Mouse (Mus musculus): ENCODE results near the gene Wbp2nl. TPM values are rescaled to one million over a fixed set of nuclear protein-coding genes. Genes with fewer than 3 reads are reported as not detected.

Wbp2nl gene
- polyA plus RNA-seq, 1 experiment = not detected

DNA sequence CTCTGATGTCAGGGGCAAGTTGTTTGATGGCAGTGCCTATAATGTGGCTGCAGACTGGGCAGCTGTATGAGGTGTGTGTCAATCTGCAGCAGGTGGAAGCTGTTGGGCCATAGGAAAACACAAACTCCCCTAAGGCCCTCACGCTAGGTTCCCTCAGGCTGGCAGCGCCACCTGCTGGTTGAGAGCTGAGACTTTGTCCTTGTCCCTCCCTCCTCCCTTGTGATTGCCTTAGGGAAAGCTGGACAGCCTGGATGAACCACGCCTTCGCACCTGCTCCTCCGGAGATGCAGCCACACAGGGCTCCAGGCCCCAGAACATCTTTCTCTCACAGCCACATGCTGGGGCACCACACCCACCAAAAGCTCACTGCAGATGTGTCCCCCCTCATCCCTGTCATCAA, 27.6 kb upstream of the Wbp2nl start:
- no peak overlapping the region for H3K27ac ChIP-seq (ENCODE audit: insufficient read depth, low read depth, low read length)
- peaks cover 14% of the 10 kb centered on the region for H3K4me1 ChIP-seq (ENCODE audit: control insufficient read depth, insufficient read depth, low read length)
- WGBS = 0% methylated on average over 5 of the region's 5 CpGs
- TF ChIP-seq POLR2A (IDR thresholded peaks at IDR 0.05; ENCODE audit: insufficient read depth, low read depth, low read length) = no peak
- peak; percentile 71 for TF ChIP-seq CTCF (IDR thresholded peaks at IDR 0.05; ENCODE audit: insufficient read depth, low read depth, low read length)
- no peak overlapping the region for H3K4me3 ChIP-seq (ENCODE audit: insufficient read depth, low read depth, low read length)

GRCm38 (mm10) chr15:82272295-82272694, 26.5 kb upstream of the Wbp2nl start:
- Histone ChIP-seq H3K27ac (ENCODE audit: insufficient read depth, low read depth, low read length) (no peak overlapping the region), H3K4me3 (ENCODE audit: insufficient read depth, low read depth, low read length) (no peak overlapping the region), H3K4me1 (ENCODE audit: control insufficient read depth, insufficient read depth, low read length) (peaks cover 24% of the 10 kb centered on the region)
- WGBS = 90% methylated on average over 6 of the region's 6 CpGs
- TF ChIP-seq CTCF (IDR thresholded peaks at IDR 0.05; ENCODE audit: insufficient read depth, low read depth, low read length) (no peak), POLR2A (IDR thresholded peaks at IDR 0.05; ENCODE audit: insufficient read depth, low read depth, low read length) (no peak)

- peak within 1 kb of the TSS; percentile 83 for H3K4me3 ChIP-seq (ENCODE audit: insufficient read depth, low read depth, low read length)
- WGBS = 24% methylated on average over 6 of the region's 6 CpGs
- peaks cover 29% of the 10 kb centered on the region for H3K4me1 ChIP-seq (ENCODE audit: control insufficient read depth, insufficient read depth, low read length)
- no peak for TF ChIP-seq CTCF (IDR thresholded peaks at IDR 0.05; ENCODE audit: insufficient read depth, low read depth, low read length)
- no peak for TF ChIP-seq POLR2A (IDR thresholded peaks at IDR 0.05; ENCODE audit: insufficient read depth, low read depth, low read length)
- H3K27ac ChIP-seq (ENCODE audit: insufficient read depth, low read depth, low read length) = peak within 1 kb of the TSS; percentile 62
Measured at GRCm38 (mm10) chr15:82274593-82274926, 24.2 kb upstream of the Wbp2nl start, which contains the start of gene Sept3. Gene Sept3 (plus strand): TSS chr15:82274893.

DNA sequence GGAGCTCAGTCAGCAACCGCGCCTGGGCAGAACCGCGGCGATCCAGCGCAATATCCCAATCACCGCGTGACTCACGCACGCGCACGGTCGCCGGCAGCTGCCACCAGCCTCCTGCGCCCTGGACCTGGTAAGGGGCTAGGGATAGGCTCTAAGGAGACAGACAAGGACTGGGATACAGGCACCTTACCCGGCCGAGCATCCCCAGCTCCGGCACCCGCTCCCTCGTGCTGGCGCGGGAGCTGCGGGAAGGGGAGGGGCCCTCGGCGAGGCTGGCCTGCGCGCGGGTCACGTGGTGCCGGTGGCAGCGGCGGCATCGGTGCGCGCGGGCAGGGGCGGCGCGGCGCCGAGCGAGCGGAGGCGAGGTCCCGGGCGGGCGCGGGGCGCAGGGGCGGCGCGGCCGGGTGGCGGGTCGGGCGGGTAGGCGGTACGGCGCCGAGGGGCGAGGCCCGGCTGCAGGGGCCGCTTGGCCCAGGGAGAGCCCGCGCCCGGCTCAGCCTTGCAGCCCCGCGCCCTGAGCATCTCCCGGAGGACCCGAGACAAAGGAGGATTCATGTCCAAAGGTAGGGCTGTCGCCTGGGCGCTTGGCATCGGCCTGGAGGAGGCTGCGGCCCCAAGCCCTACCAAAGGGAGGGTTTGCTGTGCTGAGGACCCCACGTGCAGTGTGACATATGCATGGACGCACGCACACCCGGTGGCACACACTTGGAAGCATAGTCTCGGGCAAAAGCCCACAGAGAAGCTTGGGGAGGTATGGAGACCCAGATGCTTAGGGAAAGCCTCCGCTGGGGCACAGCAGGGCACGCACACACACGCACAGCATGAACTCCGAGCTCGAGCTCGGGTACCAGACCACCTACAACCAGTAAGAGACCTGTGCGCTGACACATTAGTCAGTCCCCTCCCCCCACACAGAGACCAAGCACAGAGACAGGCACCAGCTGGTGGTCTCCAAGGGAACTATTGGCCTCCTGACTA, 23.5 kb upstream of the Wbp2nl start:
- peak overlapping the region; percentile 62 for H3K27ac ChIP-seq (ENCODE audit: insufficient read depth, low read depth, low read length)
- peak overlapping the region; percentile 83 for H3K4me3 ChIP-seq (ENCODE audit: insufficient read depth, low read depth, low read length)
- H3K4me1 ChIP-seq (ENCODE audit: control insufficient read depth, insufficient read depth, low read length) = peaks cover 29% of the 10 kb centered on the region
- TF ChIP-seq CTCF (IDR thresholded peaks at IDR 0.05; ENCODE audit: insufficient read depth, low read depth, low read length) (no peak), POLR2A (IDR thresholded peaks at IDR 0.05; ENCODE audit: insufficient read depth, low read depth, low read length) (peak; percentile 82)
- WGBS = 1% methylated on average over 84 of the region's 86 CpGs

GRCm38 (mm10) chr15:82277591-82277990, 21.2 kb upstream of the Wbp2nl start:
- Histone ChIP-seq H3K27ac (ENCODE audit: insufficient read depth, low read depth, low read length) (no peak overlapping the region), H3K4me1 (ENCODE audit: control insufficient read depth, insufficient read depth, low read length) (peaks cover 24% of the 10 kb centered on the region), H3K4me3 (ENCODE audit: insufficient read depth, low read depth, low read length) (no peak overlapping the region)
- TF ChIP-seq POLR2A (IDR thresholded peaks at IDR 0.05; ENCODE audit: insufficient read depth, low read depth, low read length) = no peak
- no peak for TF ChIP-seq CTCF (IDR thresholded peaks at IDR 0.05; ENCODE audit: insufficient read depth, low read depth, low read length)
- WGBS = 79% methylated on average over 5 of the region's 5 CpGs

DNA sequence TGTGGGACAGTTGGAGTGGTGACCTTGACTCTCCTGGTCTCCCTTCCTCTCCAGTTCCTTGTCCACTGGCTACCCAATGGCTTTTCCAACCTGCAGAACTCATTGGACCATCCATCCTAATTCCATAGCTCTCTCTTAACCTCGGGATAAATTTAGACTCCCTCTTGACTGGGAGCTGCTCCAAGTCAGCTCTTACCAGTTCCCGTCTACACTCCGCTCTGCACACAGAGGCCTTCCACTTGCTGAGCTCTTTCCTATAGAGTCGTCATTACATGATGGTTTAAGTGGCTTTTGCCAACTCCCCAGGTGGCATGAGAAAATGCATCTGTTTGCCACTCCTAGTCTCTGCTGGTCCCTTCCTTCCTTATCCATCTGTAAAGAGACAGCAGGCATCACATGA, 18.1 kb upstream of the Wbp2nl start:
- peaks cover 21% of the 10 kb centered on the region for H3K4me1 ChIP-seq (ENCODE audit: control insufficient read depth, insufficient read depth, low read length)
- H3K4me3 ChIP-seq (ENCODE audit: insufficient read depth, low read depth, low read length) = no peak overlapping the region
- no peak overlapping the region for H3K27ac ChIP-seq (ENCODE audit: insufficient read depth, low read depth, low read length)
- 50% methylated on average over 4 of the region's 4 CpGs for WGBS
- TF ChIP-seq CTCF (IDR thresholded peaks at IDR 0.05; ENCODE audit: insufficient read depth, low read depth, low read length) (no peak), POLR2A (IDR thresholded peaks at IDR 0.05; ENCODE audit: insufficient read depth, low read depth, low read length) (no peak)

- 74% methylated on average over 12 of the region's 12 CpGs for WGBS
- no peak overlapping the region for H3K27ac ChIP-seq (ENCODE audit: insufficient read depth, low read depth, low read length)
- no peaks in the 10 kb centered on the region for H3K4me1 ChIP-seq (ENCODE audit: control insufficient read depth, insufficient read depth, low read length)
- TF ChIP-seq CTCF (IDR thresholded peaks at IDR 0.05; ENCODE audit: insufficient read depth, low read depth, low read length) (no peak), POLR2A (IDR thresholded peaks at IDR 0.05; ENCODE audit: insufficient read depth, low read depth, low read length) (no peak)
- no peak overlapping the region for H3K4me3 ChIP-seq (ENCODE audit: insufficient read depth, low read depth, low read length)
Measured at GRCm38 (mm10) chr15:82286157-82286556, 12.6 kb upstream of the Wbp2nl start.

GRCm38 (mm10) chr15:82290252-82290651, 8.5 kb upstream of the Wbp2nl start:
- WGBS = 88% methylated on average over 7 of the region's 7 CpGs
- Histone ChIP-seq H3K4me1 (ENCODE audit: control insufficient read depth, insufficient read depth, low read length) (peaks cover 5% of the 10 kb centered on the region), H3K4me3 (ENCODE audit: insufficient read depth, low read depth, low read length) (no peak overlapping the region), H3K27ac (ENCODE audit: insufficient read depth, low read depth, low read length) (no peak overlapping the region)
- TF ChIP-seq POLR2A (IDR thresholded peaks at IDR 0.05; ENCODE audit: insufficient read depth, low read depth, low read length) (no peak), CTCF (IDR thresholded peaks at IDR 0.05; ENCODE audit: insufficient read depth, low read depth, low read length) (no peak)

- 36% methylated on average over 5 of the region's 5 CpGs for WGBS
- Histone ChIP-seq H3K27ac (ENCODE audit: insufficient read depth, low read depth, low read length) (no peak overlapping the region), H3K4me1 (ENCODE audit: control insufficient read depth, insufficient read depth, low read length) (peaks cover 5% of the 10 kb centered on the region), H3K4me3 (ENCODE audit: insufficient read depth, low read depth, low read length) (no peak overlapping the region)
- TF ChIP-seq CTCF (IDR thresholded peaks at IDR 0.05; ENCODE audit: insufficient read depth, low read depth, low read length) = no peak
- no peak for TF ChIP-seq POLR2A (IDR thresholded peaks at IDR 0.05; ENCODE audit: insufficient read depth, low read depth, low read length)
Measured at GRCm38 (mm10) chr15:82292851-82293250, 5.9 kb upstream of the Wbp2nl start.

All from olfactory bulb, adult 2 months (tissue).